Mouse (Mus musculus): ENCODE measurements around the gene Ankrd55. TPM values are rescaled to one million over a fixed set of nuclear protein-coding genes. Genes with fewer than 3 reads are reported as not detected.

Ankrd55 gene
- total and polyA plus RNA-seq, 3 experiments = 1.1 to 2.2 (median 1.1) TPM

DNA sequence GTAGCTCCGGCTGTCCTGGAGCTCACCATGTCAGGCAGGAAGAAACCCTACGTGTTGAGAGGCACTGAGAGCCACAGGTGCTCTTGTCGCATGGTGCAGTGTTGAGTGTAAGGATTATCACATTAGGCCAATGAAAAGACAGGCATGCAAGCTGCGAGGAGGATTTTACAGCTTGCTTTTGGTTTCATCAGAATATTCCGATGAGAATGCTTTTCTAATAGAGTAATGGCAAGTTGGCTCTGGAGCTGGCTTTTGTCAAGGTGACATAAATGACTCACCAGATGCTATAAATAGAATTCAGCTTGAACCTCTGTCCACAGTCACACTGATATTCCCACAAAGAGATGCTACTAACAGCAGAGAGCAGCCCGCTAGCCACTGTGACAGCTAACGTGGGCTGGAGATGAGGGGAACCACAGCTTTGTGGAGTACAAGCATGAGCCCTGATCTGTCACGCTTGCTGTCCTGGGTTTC is 137.0 kb downstream of the Ankrd55 start:
- in situ Hi-C loops (cut with MboI; ENCODE audit: low pct_ligation_motif_present, low pct_unique_long_range_greater_than_20kb, low sequenced_read_pairs) = no loop called here
- no peak for DNase-seq (ENCODE audit: extremely low read depth)
- H3K36me3 ChIP-seq (replicated peaks in 1 of 2; ENCODE audit: control insufficient read depth in 1 of 2, insufficient read depth in 1 of 2, low read length in 1 of 2) = no peaks in the 10 kb centered on the region
- H3K4me3 ChIP-seq (replicated peaks in 1 of 3; ENCODE audit: low read depth in 2 of 3, low read length in 2 of 3, poor library complexity in 1 of 3) = peak overlapping the region in 1 of 3 experiments; percentile 6
- H3K4me2 ChIP-seq (ENCODE audit: insufficient read depth, low read depth, poor library complexity, severe bottlenecking) = peak overlapping the region; percentile 57
- H3K4me1 ChIP-seq (ENCODE audit: control insufficient read depth in 1 of 2, insufficient read depth in 2 of 2) = peaks cover 12 to 40% of the 10 kb centered on the region in 2 experiments
- peak overlapping the region; percentile 58 for H3K9ac ChIP-seq (ENCODE audit: insufficient read depth, low read depth)
- dilution Hi-C loops (cut with MboI; ENCODE audit: extremely low pct_ligation_motif_present, extremely low pct_unique_long_range_greater_than_20kb, low sequenced_read_pairs) = no loop called here
- TF ChIP-seq USF2 (conservative IDR thresholded peaks at IDR 0.05; ENCODE audit: low read depth, low read length) = no peak
- TF ChIP-seq BHLHE40 (IDR thresholded peaks at IDR 0.05; ENCODE audit: low read depth, low read length) = peak; percentile 39
- TF ChIP-seq EP300 (IDR thresholded peaks at IDR 0.05; ENCODE audit: low read length) = peak; percentile 68
- TF ChIP-seq KAT2A (IDR thresholded peaks at IDR 0.05; ENCODE audit: insufficient replicate concordance, low read length) = no peak
- TF ChIP-seq JUND (conservative IDR thresholded peaks at IDR 0.05; ENCODE audit: low read depth, low read length) = peak; percentile 78
- TF ChIP-seq JUN (IDR thresholded peaks at IDR 0.05; ENCODE audit: insufficient read depth, low read depth, low read length) = peak; percentile 33
- TF ChIP-seq ZMIZ1 (IDR thresholded peaks at IDR 0.05; ENCODE audit: low read depth, low read length) = no peak
- TF ChIP-seq GABPA (IDR thresholded peaks at IDR 0.05; ENCODE audit: insufficient replicate concordance, low read depth, low read length) = no peak
- TF ChIP-seq RAD21 (IDR thresholded peaks at IDR 0.05; ENCODE audit: low read depth, low read length) = no peak; the same call in 1 of the 2 replicates
- TF ChIP-seq MAX (IDR thresholded peaks at IDR 0.05; ENCODE audit: low read length) = no peak; the same call in 1 of the 2 replicates
- no peak for TF ChIP-seq PAX5 (IDR thresholded peaks at IDR 0.05; ENCODE audit: low read length)
- TF ChIP-seq USF1 (IDR thresholded peaks at IDR 0.05; ENCODE audit: low read depth, low read length) = no peak
- no peak for TF ChIP-seq HCFC1 (IDR thresholded peaks at IDR 0.05; ENCODE audit: low read depth, low read length)
- TF ChIP-seq TCF12 (IDR thresholded peaks at IDR 0.05; ENCODE audit: low read depth, low read length) = peak; percentile 45; the same call in 1 of the 2 replicates
- TF ChIP-seq TBP (conservative IDR thresholded peaks at IDR 0.05; ENCODE audit: low read depth, low read length) = no peak
- no peak for TF ChIP-seq POLR2A (IDR thresholded peaks at IDR 0.05; ENCODE audit: low read depth, low read length)
- TF ChIP-seq MEF2A (IDR thresholded peaks at IDR 0.05; ENCODE audit: borderline replicate concordance, low read depth, low read length) = peak; percentile 96
- no peak for TF ChIP-seq MAFK (IDR thresholded peaks at IDR 0.05; ENCODE audit: insufficient replicate concordance, low read length)
- no peak; the same call in 1 of the 2 replicates for TF ChIP-seq CHD1 (IDR thresholded peaks at IDR 0.05; ENCODE audit: low read depth, low read length)
- TF ChIP-seq CHD2 (IDR thresholded peaks at IDR 0.05; ENCODE audit: low read length) = peak; percentile 19; the same call in 1 of the 2 replicates
- 0 out of 2 replicates have a peak, but pooled peaks have one; percentile 39 for TF ChIP-seq MXI1 (IDR thresholded peaks at IDR 0.05; ENCODE audit: low read depth, low read length)
- peak; percentile 63; the same call in 1 of the 2 replicates for TF ChIP-seq SIN3A (IDR thresholded peaks at IDR 0.05; ENCODE audit: low read length)
- peak; percentile 57 for TF ChIP-seq MYC (IDR thresholded peaks at IDR 0.05; ENCODE audit: low read depth, low read length)
- peak; percentile 84 for TF ChIP-seq IRF4 (IDR thresholded peaks at IDR 0.05; ENCODE audit: low read depth, low read length)
- TF ChIP-seq ZKSCAN1 (IDR thresholded peaks at IDR 0.05; ENCODE audit: borderline replicate concordance, low read depth, low read length) = no peak
- TF ChIP-seq UBTF (IDR thresholded peaks at IDR 0.05; ENCODE audit: low read depth, low read length) = no peak
- 0 out of 2 replicates have a peak, but pooled peaks have one; percentile 30 for TF ChIP-seq NELFE (IDR thresholded peaks at IDR 0.05; ENCODE audit: low read depth, low read length)
- TF ChIP-seq ETS1 (conservative IDR thresholded peaks at IDR 0.05; ENCODE audit: low read depth, low read length) = peak; percentile 40; the same call in 1 of the 2 replicates
- 0 out of 2 replicates have a peak, but pooled peaks have one; percentile 10 for TF ChIP-seq NRF1 (IDR thresholded peaks at IDR 0.05; ENCODE audit: low read depth, low read length)
- no peak; the same call in 1 of the 2 replicates for TF ChIP-seq RCOR1 (conservative IDR thresholded peaks at IDR 0.05; ENCODE audit: low read depth, low read length)
- TF ChIP-seq E2F4 (IDR thresholded peaks at IDR 0.05; ENCODE audit: insufficient replicate concordance, low read depth, low read length) = no peak
- no peak for TF ChIP-seq MAZ (IDR thresholded peaks at IDR 0.05; ENCODE audit: low read depth, low read length)
- TF ChIP-seq ELF1 (IDR thresholded peaks at IDR 0.05; ENCODE audit: low read depth, low read length) = no peak
- no peak for TF ChIP-seq ZC3H11A (IDR thresholded peaks at IDR 0.05; ENCODE audit: low read depth, low read length)
- no peak for TF ChIP-seq POLR2AphosphoS2 (IDR thresholded peaks at IDR 0.05; ENCODE audit: low read depth, low read length)
- no peak; the same call in 1 of the 2 replicates for TF ChIP-seq SMC3 (IDR thresholded peaks at IDR 0.05; ENCODE audit: low read depth, low read length)
- no peak for TF ChIP-seq CTCF (conservative IDR thresholded peaks at IDR 0.05 in 1 of 2, IDR thresholded peaks at IDR 0.05 in 1 of 2; ENCODE audit: low read depth in 2 of 2, low read length in 2 of 2)
- TF ChIP-seq ZNF384 (IDR thresholded peaks at IDR 0.05; ENCODE audit: low read depth, low read length) = no peak; the same call in 1 of the 2 replicates
- H3K27ac ChIP-seq (ENCODE audit: insufficient read depth, low read depth) = peak overlapping the region; percentile 85
- H3K79me2 ChIP-seq (replicated peaks; ENCODE audit: control insufficient read depth, extremely low read depth, insufficient read depth, poor library complexity, severe bottlenecking) = no peaks in the 10 kb centered on the region
- H3K9me3 ChIP-seq (replicated peaks; ENCODE audit: low read length) = peaks cover 3% of the 10 kb centered on the region
- no peaks in the 10 kb centered on the region for H3K27me3 ChIP-seq (replicated peaks)
